Mouse (Mus musculus): Measurements from ENCODE around the gene Gm45062.

GRCm38 (mm10) chr6:8373051-8373450 lies 113.8 kb downstream of the Gm45062 start:
- TF ChIP-seq CTCF (IDR thresholded peaks at IDR 0.05; ENCODE audit: low read depth) (no peak), EP300 (IDR thresholded peaks at IDR 0.05; ENCODE audit: low read depth) (no peak)
